Mouse (Mus musculus): ENCODE data around the gene Sdhc. TPM values are rescaled to one million over a fixed set of nuclear protein-coding genes. Genes with fewer than 3 reads are reported as not detected.
A peak's percentile ranks its signal among the peaks of the same experiment; 100 is the strongest.

Gene Sdhc
- polyA plus RNA-seq (2016; fragmentation: Nextera tagmentation; extraction: Ambion mirVana), result 301 and 309 TPM in 2 replicates

GRCm38 (mm10) chr1:171149974-171150760, at the start of gene Sdhc, which contains the start of gene Mpz:
Gene Sdhc (minus strand): TSS chr1:171150603.
Gene Mpz (plus strand): TSS chr1:171150711.
- peak; percentile 95 for DNase-seq (ENCODE audit: low spot score)
- peaks cover 7% of the 10 kb centered on the region for H3K27me3 ChIP-seq (ENCODE audit: low read depth, poor library complexity, severe bottlenecking)
- H3K4me3 ChIP-seq, result peak within 1 kb of the TSS; percentile 94
- H3K9me3 ChIP-seq (replicated peaks), result no peaks in the 10 kb centered on the region
- peaks cover 25% of the 10 kb centered on the region for H3K4me1 ChIP-seq
- under 1% methylated on average over 34 of the region's 34 CpGs for WGBS
- peak within 1 kb of the TSS; percentile 89 for H3K27ac ChIP-seq (replicated peaks)
- peaks cover 10% of the 10 kb centered on the region for H3K36me3 ChIP-seq

DNA sequence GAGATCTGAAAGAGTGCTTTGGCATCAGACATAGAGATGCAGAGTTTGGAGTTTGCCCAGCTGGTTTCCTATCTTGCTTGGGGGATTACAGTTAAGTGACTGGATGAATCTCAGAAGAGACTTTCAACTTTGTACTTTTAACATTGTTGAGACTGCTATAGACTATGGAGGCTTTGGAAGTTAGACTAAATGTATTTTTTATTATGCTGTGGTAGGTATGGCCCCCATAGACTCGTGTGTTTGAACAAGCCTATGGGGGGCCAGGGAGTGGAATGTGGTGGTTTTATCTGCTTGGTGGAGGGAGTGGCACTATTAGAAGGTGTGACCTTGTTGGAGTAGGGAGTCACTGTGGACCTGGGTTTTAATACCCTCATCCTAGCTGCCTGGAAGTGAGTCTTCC, 49.1 kb upstream of the Sdhc start:
- no peak overlapping the region for H3K27ac ChIP-seq (replicated peaks)
- DNase-seq (ENCODE audit: low spot score), result no peak
- no peaks in the 10 kb centered on the region for H3K9me3 ChIP-seq (replicated peaks)
- 74% methylated on average over 1 of the region's 1 CpGs for WGBS
- no peak overlapping the region for H3K4me3 ChIP-seq
- H3K27me3 ChIP-seq (ENCODE audit: low read depth, poor library complexity, severe bottlenecking), result peaks cover 43% of the 10 kb centered on the region
- no peaks in the 10 kb centered on the region for H3K36me3 ChIP-seq
- H3K4me1 ChIP-seq, result peaks cover 24% of the 10 kb centered on the region

DNA sequence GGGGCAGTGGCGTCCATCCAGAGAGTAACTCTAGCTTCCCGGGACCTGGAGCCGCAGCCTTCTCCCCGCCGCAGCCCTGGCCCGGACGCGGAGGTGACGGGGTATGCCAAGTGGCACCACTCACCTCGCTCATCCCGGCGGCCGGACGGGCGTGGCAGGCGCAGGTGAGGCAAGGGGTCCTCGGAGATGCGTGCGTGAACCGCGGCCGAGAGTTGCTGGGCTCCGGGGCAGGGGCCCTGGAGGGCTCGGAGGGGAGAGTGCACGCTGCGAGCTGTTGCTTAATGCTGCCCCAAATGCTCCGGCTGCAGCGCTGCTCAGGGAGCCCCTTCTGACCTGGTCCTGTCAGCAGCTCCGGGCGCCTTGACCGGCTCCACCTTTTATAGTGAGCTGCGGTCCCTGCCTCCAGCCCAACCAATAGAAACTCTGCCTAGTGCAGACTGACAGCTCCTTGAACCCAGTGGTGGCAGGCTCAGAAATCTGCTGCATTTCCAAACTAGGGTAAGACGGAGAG, 45.5 kb upstream of the Sdhc start, which contains the start of gene Pcp4l1:
TSS of gene Pcp4l1 (minus strand) at position 382 of the 511 bp plus-strand sequence.
- Histone ChIP-seq H3K27ac (replicated peaks) (peak within 1 kb of the TSS; percentile 73), H3K27me3 (ENCODE audit: low read depth, poor library complexity, severe bottlenecking) (peaks cover 79% of the 10 kb centered on the region), H3K4me1 (peaks cover 44% of the 10 kb centered on the region), H3K4me3 (peak within 1 kb of the TSS; percentile 81), H3K9me3 (replicated peaks) (no peaks in the 10 kb centered on the region), H3K36me3 (no peaks in the 10 kb centered on the region)
- DNase-seq (ENCODE audit: low spot score), result peak; percentile 83
- under 1% methylated on average over 33 of the region's 33 CpGs for WGBS

GRCm38 (mm10) chr1:171195046-171195822, 44.8 kb upstream of the Sdhc start:
- peak; percentile 22 for DNase-seq (ENCODE audit: low spot score)
- Histone ChIP-seq H3K36me3 (no peaks in the 10 kb centered on the region), H3K4me1 (peaks cover 44% of the 10 kb centered on the region), H3K27ac (replicated peaks) (peak overlapping the region; percentile 73), H3K4me3 (peak overlapping the region; percentile 81), H3K27me3 (ENCODE audit: low read depth, poor library complexity, severe bottlenecking) (peaks cover 86% of the 10 kb centered on the region), H3K9me3 (replicated peaks) (no peaks in the 10 kb centered on the region)
- 5% methylated on average over 20 of the region's 20 CpGs for WGBS

DNA sequence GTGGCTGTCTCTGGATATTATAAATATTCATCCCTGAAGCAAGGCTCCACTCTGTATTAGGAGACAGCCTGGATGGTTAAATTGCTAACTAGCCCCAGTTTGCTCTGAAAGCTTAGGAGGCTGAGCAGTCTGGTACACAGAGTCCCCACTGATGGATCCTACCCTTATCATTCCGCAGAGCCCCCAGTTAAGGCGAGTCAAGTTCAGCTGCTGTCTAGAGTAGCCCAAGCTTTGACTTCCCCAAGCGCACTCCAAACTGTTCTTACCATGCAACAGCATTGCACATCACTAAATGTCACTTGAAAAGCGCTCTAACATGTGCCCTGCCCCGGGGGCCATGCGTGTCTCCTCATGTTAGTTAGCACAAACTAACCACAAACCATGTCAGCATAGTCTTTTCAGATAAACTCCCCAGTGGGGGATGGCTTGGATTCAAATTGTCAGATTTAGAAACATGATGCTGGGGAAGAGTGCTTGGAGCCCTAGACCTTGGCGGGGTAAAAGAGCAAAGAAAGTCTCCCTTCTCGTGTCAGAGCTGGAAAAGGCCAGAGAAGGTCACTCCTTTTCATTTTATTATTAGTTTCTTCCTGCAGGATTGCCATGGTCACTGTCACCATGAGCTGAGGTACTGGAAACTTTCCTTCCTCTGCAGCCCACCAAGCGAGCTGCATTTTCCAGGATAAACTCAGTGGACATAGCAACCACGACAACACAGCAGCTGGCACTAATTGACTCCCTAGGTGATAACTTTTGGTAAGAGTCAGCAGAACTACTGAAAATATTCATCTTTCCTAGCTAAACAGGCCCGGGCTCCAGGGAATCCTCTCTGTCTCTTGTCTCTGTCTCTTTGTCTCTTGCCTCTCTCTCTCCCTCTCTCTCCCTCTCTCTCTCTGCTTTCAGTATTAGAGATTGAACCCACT, 43.8 kb upstream of the Sdhc start:
- peak; percentile 35 for DNase-seq (ENCODE audit: low spot score)
- Histone ChIP-seq H3K4me1 (peaks cover 53% of the 10 kb centered on the region), H3K27ac (replicated peaks) (peak overlapping the region; percentile 78), H3K27me3 (ENCODE audit: low read depth, poor library complexity, severe bottlenecking) (peaks cover 93% of the 10 kb centered on the region), H3K4me3 (peak overlapping the region; percentile 81), H3K36me3 (no peaks in the 10 kb centered on the region), H3K9me3 (replicated peaks) (no peaks in the 10 kb centered on the region)
- WGBS, result 29% methylated on average over 11 of the region's 11 CpGs

DNA sequence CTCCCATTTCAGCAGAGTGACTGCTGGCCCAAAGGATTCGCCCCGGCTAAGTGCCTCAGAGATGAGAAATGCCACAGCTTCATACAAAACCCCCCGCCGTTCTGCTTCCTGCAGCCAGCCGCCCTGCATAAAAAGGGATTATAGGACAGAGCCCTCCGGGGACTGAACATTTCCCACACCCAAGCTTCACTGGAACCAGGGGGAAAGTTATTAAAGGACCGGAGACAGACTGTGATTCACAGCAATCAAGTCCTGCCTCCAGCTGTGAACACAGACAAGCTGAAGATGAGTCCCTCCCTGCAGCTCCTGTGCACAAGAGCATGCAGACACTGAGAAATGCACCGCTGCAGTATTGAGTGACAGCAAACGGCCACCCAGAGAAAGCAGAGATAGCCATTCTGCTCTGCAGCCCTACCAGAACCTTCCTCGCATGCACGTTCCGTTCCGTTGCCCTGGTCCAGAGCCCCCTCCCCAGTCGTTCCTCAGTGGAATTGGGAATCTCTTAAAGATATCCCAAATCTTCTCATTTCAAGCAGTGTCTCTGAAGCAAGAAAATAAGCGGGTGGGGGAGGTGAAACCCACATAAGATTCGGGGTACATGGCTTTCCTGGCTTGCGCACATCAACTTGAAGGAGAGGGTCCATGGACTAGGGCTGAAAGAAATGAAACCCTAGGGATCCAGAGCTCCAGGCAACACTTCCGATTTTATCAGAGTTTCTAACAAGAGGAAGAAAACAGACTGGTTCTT, 42.9 kb upstream of the Sdhc start:
- H3K27me3 ChIP-seq (ENCODE audit: low read depth, poor library complexity, severe bottlenecking), result peaks cover 85% of the 10 kb centered on the region
- 3% methylated on average over 18 of the region's 18 CpGs for WGBS
- peak overlapping the region; percentile 78 for H3K27ac ChIP-seq (replicated peaks)

GRCm38 (mm10) chr1:171192283-171192682, 41.9 kb upstream of the Sdhc start:
- Histone ChIP-seq H3K4me3 (0 out of 2 replicates have a peak overlapping the region, but pooled peaks have one; percentile 81), H3K36me3 (no peaks in the 10 kb centered on the region), H3K27ac (replicated peaks) (0 out of 2 replicates have a peak overlapping the region, but pooled peaks have one; percentile 14), H3K9me3 (replicated peaks) (no peaks in the 10 kb centered on the region), H3K4me1 (peaks cover 72% of the 10 kb centered on the region), H3K27me3 (ENCODE audit: low read depth, poor library complexity, severe bottlenecking) (peaks cover 77% of the 10 kb centered on the region)
- no peak for DNase-seq (ENCODE audit: low spot score)
- WGBS, result 44% methylated on average over 10 of the region's 10 CpGs

More for the DNA sequence above, 42.9 kb upstream of the Sdhc start:
- Histone ChIP-seq H3K4me3 (peak overlapping the region; percentile 81), H3K36me3 (no peaks in the 10 kb centered on the region), H3K9me3 (replicated peaks) (no peaks in the 10 kb centered on the region), H3K4me1 (peaks cover 62% of the 10 kb centered on the region)
- DNase-seq (ENCODE audit: low spot score), result peak; percentile 73

DNA sequence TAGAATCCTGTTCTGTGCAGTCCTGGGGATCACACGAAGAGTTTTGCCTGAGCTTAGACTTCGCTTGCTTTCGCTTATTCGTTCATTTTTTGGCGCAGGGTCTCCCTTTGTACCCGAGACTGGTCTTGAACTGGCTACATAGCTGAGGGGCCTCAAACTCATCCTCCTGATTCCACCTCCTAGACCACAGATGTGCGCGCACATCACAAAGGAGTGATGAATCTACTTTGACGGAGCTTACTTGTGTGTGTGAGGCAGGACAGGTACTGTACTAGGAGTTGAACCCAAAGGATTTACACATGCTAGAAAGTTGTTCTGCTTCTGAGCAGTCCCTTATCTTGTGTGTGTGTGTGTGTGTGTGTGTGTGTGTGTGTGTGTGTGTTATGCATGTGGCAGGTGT, 40.4 kb upstream of the Sdhc start:
- 95% methylated on average over 9 of the region's 9 CpGs for WGBS
- Histone ChIP-seq H3K9me3 (replicated peaks) (no peaks in the 10 kb centered on the region), H3K4me3 (no peak overlapping the region), H3K27ac (replicated peaks) (peak overlapping the region; percentile 46; the same call in 1 of the 2 replicates), H3K36me3 (no peaks in the 10 kb centered on the region), H3K4me1 (peaks cover 80% of the 10 kb centered on the region), H3K27me3 (ENCODE audit: low read depth, poor library complexity, severe bottlenecking) (peaks cover 62% of the 10 kb centered on the region)
- no peak for DNase-seq (ENCODE audit: low spot score)

DNA sequence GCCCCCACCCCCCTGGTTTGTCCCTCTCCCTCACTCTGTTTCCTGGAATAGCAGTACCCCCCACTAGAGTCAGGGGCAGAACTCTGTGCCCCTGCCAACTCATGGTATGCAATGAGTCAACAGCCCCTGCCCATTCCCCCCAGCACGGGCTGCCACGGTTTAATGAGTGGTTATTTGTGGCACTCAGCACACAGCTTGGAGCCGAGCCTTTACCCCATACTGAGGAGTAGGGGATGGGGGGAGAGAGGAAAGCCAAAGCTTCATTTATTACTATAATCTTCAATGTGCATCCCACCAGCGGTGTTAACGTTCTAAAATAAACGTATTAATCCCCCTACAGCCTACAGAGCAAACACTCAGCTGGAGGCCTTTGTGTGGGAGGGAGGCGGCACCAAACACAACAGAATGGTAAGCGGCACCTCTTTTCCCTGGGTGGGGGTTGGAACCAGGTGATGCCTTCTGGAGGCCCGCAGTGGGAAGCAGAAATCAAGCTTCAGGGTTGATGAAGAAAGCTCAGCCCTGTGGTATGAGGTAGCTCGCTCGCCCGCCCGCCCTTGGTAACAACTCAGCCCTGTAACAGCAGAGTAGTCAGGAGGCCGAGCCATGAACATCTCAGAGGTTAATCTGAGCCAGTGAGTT, 39.2 kb upstream of the Sdhc start:
- H3K36me3 ChIP-seq, result no peaks in the 10 kb centered on the region
- peaks cover 75% of the 10 kb centered on the region for H3K4me1 ChIP-seq
- DNase-seq (ENCODE audit: low spot score), result peak; percentile 41
- 19% methylated on average over 14 of the region's 14 CpGs for WGBS
- H3K27ac ChIP-seq (replicated peaks), result peak overlapping the region; percentile 82
- H3K9me3 ChIP-seq (replicated peaks), result no peaks in the 10 kb centered on the region
- H3K4me3 ChIP-seq, result peak overlapping the region; percentile 34
- H3K27me3 ChIP-seq (ENCODE audit: low read depth, poor library complexity, severe bottlenecking), result peaks cover 50% of the 10 kb centered on the region

DNA sequence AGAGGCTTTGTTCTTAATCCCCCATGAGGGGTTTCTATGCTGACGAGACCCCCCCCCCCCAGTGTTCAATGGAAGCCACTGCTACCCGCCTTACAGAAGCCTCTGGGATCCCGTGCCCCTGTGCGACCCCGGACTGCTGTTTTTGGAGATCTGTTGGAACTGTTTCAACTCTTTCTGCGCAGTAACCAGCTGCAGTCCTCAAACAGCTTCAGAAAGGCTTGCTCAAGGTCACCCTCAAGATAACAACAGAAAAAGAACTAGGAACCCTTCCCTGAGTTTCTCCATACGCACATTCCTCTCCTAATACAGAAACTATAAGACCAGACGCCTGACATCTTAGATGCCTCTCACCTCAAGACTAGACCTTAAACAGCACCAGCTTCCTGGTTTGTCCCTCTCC, 38.6 kb upstream of the Sdhc start:
- DNase-seq (ENCODE audit: low spot score), result peak; percentile 58
- WGBS, result 5% methylated on average over 8 of the region's 8 CpGs
- peaks cover 45% of the 10 kb centered on the region for H3K27me3 ChIP-seq (ENCODE audit: low read depth, poor library complexity, severe bottlenecking)

More for the DNA sequence above, 38.6 kb upstream of the Sdhc start:
- Histone ChIP-seq H3K4me1 (peaks cover 69% of the 10 kb centered on the region), H3K27ac (replicated peaks) (peak overlapping the region; percentile 82), H3K36me3 (no peaks in the 10 kb centered on the region), H3K9me3 (replicated peaks) (no peaks in the 10 kb centered on the region), H3K4me3 (peak overlapping the region; percentile 34)

All from midbrain, embryonic 10.5 days (tissue).